Mouse (Mus musculus): Measurements from ENCODE around the gene Rpl22l1. TPM values are rescaled to one million over a fixed set of nuclear protein-coding genes. Genes with fewer than 3 reads are reported as not detected.
"Not testable (repeated sequence)": the region's sequence is repeated elsewhere in the genome, so short reads cannot be mapped to it uniquely, and the experiment has no call there.

Gene Rpl22l1
- polyA plus RNA-seq (2016; fragmentation: Nextera tagmentation; extraction: Ambion mirVana) = 480 and 481 TPM in 2 replicates

DNA sequence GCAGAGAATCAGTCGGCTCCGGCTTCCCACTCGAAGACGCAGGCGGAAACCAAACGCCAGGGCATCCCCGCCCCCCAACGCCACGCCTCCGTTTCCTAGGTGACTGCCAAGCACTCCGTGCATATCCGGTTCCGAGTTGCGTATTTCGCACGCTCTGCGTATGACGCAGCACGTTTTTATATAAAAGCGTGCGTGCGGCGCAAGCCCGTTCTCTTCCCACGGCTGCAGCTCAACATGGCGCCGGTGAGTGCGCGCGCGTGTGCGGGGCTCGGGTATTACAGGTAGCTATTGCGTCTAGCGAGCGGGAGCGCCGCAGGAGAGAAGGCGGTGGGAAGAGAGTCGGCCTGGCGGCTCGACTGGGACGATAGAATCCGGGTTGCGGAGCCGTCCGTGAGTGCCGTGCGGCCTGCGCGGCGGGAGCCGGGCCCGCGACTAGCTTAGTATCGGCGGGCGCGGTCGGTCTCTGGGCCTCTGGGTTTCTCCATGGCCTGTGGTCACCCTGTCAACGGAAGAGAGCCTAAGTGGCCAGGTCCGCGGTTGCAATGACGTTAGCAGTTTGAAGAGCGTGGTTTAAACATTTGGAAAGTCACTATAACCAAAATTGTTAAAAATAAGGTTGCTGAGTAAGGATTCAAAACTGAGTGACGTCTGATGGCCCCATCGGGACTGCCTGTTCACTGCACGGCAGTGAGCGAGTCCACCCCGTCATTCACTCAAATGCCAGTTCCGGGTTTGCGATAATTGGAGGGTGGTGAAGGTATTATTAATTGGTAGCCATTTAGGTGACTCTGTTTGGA is at the start of gene Rpl22l1:
Rpl22l1 (plus strand) TSS at position 136 of the 797 bp plus-strand sequence.
- Histone ChIP-seq H3K9me3 (no peaks in the 10 kb centered on the region), H3K4me2 (peak within 1 kb of the TSS; percentile 70), H3K4me1 (replicated peaks) (peaks cover 14% of the 10 kb centered on the region), H3K27me3 (no peaks in the 10 kb centered on the region), H3K36me3 (peaks cover 26% of the 10 kb centered on the region), H3K4me3 (replicated peaks) (peak within 1 kb of the TSS; percentile 82), H3K27ac (peak within 1 kb of the TSS; percentile 84), H3K9ac (replicated peaks) (peak within 1 kb of the TSS; percentile 89)
- ATAC-seq (ENCODE audit: insufficient number of reproducible peaks, insufficient read depth, low FRiP score, low TSS enrichment, low read depth) = peak; percentile 98
- WGBS = under 1% methylated on average over 72 of the region's 72 CpGs

DNA sequence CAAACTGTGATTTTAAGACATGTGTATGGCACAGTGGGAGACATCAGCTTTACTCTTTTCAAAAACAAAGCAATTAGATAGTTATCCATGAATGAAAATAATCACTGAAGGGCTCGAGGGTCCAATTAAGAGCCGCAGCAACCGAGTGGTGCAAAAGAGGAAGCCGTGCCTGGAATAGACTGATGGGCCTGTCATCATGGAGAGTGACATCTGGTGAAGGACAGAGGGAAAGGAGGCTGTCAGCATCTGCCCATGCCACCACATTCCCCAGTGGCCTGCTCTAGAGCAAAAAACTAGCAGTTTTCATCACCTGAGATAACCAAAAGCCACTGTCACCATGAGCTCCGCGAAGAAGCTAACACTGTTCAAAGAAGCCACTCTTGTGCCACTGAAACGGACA is 49.8 kb upstream of the Rpl22l1 start:
- no peaks in the 10 kb centered on the region for H3K27me3 ChIP-seq
- H3K9me3 ChIP-seq = no peaks in the 10 kb centered on the region
- H3K36me3 ChIP-seq = no peaks in the 10 kb centered on the region
- no peak overlapping the region for H3K9ac ChIP-seq (replicated peaks)
- H3K4me3 ChIP-seq (replicated peaks) = no peak overlapping the region
- H3K4me2 ChIP-seq = no peak overlapping the region
- 76% methylated on average over 7 of the region's 7 CpGs for WGBS
- ATAC-seq (ENCODE audit: insufficient number of reproducible peaks, insufficient read depth, low FRiP score, low TSS enrichment, low read depth) = no peak
- H3K4me1 ChIP-seq (replicated peaks) = no peaks in the 10 kb centered on the region
- H3K27ac ChIP-seq = no peak overlapping the region

DNA sequence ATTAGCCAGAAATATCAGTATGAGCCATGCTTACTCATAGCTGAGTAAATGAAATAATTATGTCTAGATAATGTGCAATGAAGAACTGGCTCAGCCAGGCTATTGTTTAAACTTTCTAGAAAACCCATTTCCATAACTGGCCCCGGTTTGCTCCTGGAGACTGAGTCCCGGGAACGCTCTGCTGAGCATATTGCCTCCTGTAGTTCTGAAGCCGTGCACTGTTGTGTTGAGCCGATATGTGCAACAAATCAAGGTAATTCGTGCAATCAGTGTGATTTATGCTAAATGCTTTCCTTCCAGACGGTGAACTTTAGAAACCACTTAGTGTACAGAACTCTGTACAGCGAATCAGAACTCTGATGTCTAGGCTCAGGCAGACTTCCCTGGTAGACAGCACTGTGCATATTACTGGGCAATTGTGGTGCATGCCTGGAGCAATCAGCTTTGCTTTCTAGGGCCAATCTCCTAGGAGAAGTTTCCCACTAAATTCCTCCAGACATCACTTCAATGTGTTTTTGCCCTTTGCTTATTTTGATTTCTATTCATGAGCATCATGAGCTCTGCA is 43.9 kb upstream of the Rpl22l1 start:
- H3K27ac ChIP-seq = no peak overlapping the region
- H3K4me3 ChIP-seq (replicated peaks) = no peak overlapping the region
- H3K36me3 ChIP-seq = no peaks in the 10 kb centered on the region
- ATAC-seq (ENCODE audit: insufficient number of reproducible peaks, insufficient read depth, low FRiP score, low TSS enrichment, low read depth) = no peak
- no peak overlapping the region for H3K4me2 ChIP-seq
- WGBS = 51% methylated on average over 8 of the region's 8 CpGs
- no peak overlapping the region for H3K9ac ChIP-seq (replicated peaks)
- H3K27me3 ChIP-seq = no peaks in the 10 kb centered on the region
- H3K4me1 ChIP-seq (replicated peaks) = no peaks in the 10 kb centered on the region
- no peaks in the 10 kb centered on the region for H3K9me3 ChIP-seq

DNA sequence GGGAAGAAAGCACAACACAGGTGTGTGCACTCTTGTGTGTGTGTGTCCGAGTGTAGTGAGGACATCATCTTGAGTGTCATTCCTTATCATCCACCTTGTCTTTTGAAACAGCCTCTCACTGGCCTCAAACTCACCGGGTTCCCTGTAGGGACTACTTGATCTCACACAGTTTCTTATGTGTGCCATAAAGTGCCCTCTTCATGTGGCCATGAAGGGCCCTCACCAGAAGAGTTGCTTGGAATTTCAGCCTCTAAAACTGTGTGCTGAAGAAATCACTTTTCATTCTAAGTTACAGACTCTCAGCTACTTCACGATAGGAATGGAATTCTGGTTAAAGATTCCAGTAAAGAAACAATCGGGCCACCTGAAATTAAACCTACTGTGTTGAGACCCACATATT is 38.3 kb upstream of the Rpl22l1 start:
- no peaks in the 10 kb centered on the region for H3K4me1 ChIP-seq (replicated peaks)
- no peak for ATAC-seq (ENCODE audit: insufficient number of reproducible peaks, insufficient read depth, low FRiP score, low TSS enrichment, low read depth)

DNA sequence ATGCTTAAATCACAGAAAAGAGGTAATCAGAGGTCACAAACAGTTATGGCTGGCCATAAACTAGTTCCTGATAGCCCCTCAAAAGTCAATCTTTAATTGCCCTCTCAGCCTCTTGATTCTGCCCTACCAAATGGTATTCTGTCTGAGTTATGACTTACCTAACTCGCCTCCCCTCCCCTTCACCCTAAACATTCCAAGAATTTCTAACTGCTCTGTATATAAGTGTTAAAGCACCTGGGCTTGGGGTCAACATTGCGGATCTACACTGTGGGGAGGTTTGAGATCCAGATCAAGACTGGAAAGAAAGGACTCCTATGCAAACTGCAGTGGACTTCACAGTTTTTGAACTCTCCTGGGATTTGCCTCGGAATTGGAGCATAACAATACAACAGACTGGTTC is 37.0 kb upstream of the Rpl22l1 start:
- H3K27ac ChIP-seq = no peak overlapping the region
- H3K36me3 ChIP-seq = no peaks in the 10 kb centered on the region
- H3K4me1 ChIP-seq (replicated peaks) = no peaks in the 10 kb centered on the region
- no peak overlapping the region for H3K4me3 ChIP-seq (replicated peaks)
- no peaks in the 10 kb centered on the region for H3K27me3 ChIP-seq
- no peak overlapping the region for H3K9ac ChIP-seq (replicated peaks)
- H3K4me2 ChIP-seq = no peak overlapping the region
- ATAC-seq (ENCODE audit: insufficient number of reproducible peaks, insufficient read depth, low FRiP score, low TSS enrichment, low read depth) = no peak
- H3K9me3 ChIP-seq = 0 out of 2 replicates have a peak, but pooled peaks cover 6% of the 10 kb centered on the region
- 49% methylated on average over 3 of the region's 3 CpGs for WGBS

More for the DNA sequence above, 38.3 kb upstream of the Rpl22l1 start:
- H3K4me3 ChIP-seq (replicated peaks) = no peak overlapping the region
- H3K36me3 ChIP-seq = no peaks in the 10 kb centered on the region
- H3K4me2 ChIP-seq = no peak overlapping the region
- H3K27ac ChIP-seq = no peak overlapping the region
- 90% methylated on average over 4 of the region's 4 CpGs for WGBS
- H3K27me3 ChIP-seq = no peaks in the 10 kb centered on the region
- no peak overlapping the region for H3K9ac ChIP-seq (replicated peaks)
- H3K9me3 ChIP-seq = 0 out of 2 replicates have a peak, but pooled peaks cover 3% of the 10 kb centered on the region

DNA sequence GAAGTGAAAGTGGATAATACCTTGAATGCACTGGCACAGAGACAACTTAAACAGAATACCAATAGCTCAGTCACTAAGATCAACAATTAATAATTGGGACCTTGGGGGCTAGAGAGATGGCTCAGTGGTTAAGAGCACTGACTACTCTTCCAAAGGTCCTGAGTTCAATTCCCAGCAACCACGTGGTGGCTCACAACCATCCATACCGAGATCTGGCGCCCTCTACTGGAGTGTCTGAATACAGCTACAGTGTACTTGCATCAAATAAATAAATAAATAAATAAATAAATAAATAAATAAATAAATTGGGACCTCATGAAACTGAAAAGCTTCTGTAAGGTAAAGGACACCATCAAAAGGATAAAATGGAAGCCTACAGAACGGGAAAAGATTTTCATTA is 32.3 kb upstream of the Rpl22l1 start:
- not testable (repeated sequence) for H3K9me3 ChIP-seq; H3K4me3 ChIP-seq (replicated peaks); ATAC-seq (ENCODE audit: insufficient number of reproducible peaks, insufficient read depth, low FRiP score, low TSS enrichment, low read depth); H3K9ac ChIP-seq (replicated peaks); H3K27ac ChIP-seq; H3K36me3 ChIP-seq; H3K4me2 ChIP-seq; H3K4me1 ChIP-seq (replicated peaks); H3K27me3 ChIP-seq
- WGBS = 62% methylated on average over 4 of the region's 4 CpGs

DNA sequence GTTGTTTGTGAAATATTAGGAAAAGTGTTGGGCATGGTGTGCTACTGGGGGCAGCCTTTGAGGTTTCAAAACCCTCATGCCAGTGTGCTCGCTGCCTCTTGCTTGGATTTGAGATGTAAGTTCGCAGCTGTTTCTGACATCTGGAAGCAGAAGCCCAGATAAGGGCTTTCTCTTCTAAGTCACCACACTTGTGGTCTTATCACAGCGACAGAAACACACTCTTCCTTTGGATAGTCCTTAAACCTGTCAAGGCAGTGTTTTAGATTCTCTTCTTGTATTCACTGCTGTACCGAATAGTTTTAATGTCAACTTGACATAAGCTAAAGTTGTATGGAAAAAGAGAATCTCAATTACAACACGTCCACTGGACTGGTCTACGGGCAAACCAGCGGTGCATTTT is 29.9 kb upstream of the Rpl22l1 start:
- ATAC-seq (ENCODE audit: insufficient number of reproducible peaks, insufficient read depth, low FRiP score, low TSS enrichment, low read depth) = no peak
- Histone ChIP-seq H3K4me2 (no peak overlapping the region), H3K4me3 (replicated peaks) (no peak overlapping the region), H3K36me3 (no peaks in the 10 kb centered on the region), H3K27ac (no peak overlapping the region), H3K9ac (replicated peaks) (no peak overlapping the region), H3K4me1 (replicated peaks) (no peaks in the 10 kb centered on the region), H3K9me3 (0 out of 2 replicates have a peak, but pooled peaks cover 4% of the 10 kb centered on the region), H3K27me3 (no peaks in the 10 kb centered on the region)
- 90% methylated on average over 7 of the region's 7 CpGs for WGBS

DNA sequence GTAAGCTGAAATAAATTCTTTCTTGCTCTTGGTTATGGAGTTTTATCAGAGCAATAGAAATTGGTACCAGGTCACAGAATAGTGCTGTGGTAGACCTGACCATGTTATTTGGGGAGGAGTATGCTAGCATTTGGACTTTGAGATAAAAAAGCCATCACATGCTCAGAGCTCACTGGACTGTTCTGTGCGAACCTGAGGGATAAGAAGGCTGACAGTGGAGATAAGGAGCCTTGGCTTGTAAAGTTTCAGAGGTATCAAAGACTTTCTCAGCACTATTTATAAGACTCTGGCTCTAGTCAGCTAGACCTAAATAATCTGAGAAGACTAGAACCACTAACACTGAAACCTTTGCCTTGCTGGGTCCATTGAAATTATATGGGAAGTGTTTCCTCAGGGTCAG is 29.3 kb upstream of the Rpl22l1 start:
- Histone ChIP-seq H3K9ac (replicated peaks) (no peak overlapping the region), H3K27me3 (no peaks in the 10 kb centered on the region), H3K36me3 (no peaks in the 10 kb centered on the region), H3K4me2 (no peak overlapping the region), H3K9me3 (0 out of 2 replicates have a peak, but pooled peaks cover 4% of the 10 kb centered on the region), H3K4me3 (replicated peaks) (no peak overlapping the region), H3K4me1 (replicated peaks) (no peaks in the 10 kb centered on the region; the same call in 1 of the 2 replicates), H3K27ac (no peak overlapping the region)
- 74% methylated on average over 1 of the region's 1 CpGs for WGBS
- no peak for ATAC-seq (ENCODE audit: insufficient number of reproducible peaks, insufficient read depth, low FRiP score, low TSS enrichment, low read depth)

DNA sequence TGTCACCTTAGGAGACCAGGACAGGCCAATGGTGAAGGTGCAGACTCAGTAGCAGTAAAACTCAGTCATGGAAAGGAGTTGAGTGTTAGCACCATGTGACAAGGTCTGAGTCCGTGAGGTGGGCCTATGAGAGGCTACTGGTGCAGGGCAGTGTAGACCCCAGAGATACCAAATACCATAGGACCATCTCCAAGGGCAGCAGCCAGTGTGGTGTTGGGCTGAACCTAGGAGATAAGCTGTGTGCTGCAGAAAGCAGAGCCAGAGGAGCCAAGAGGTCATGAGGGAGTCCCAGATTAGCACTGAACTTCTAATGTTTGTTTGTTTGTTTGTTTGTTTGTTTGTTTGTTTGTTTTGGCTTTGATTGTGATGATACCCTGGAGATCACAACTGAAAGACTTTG is 28.7 kb upstream of the Rpl22l1 start:
- Histone ChIP-seq H3K27ac (no peak overlapping the region), H3K36me3 (no peaks in the 10 kb centered on the region), H3K9ac (replicated peaks) (no peak overlapping the region), H3K9me3 (0 out of 2 replicates have a peak, but pooled peaks cover 4% of the 10 kb centered on the region), H3K4me2 (no peak overlapping the region), H3K4me3 (replicated peaks) (no peak overlapping the region), H3K27me3 (no peaks in the 10 kb centered on the region), H3K4me1 (replicated peaks) (no peaks in the 10 kb centered on the region; the same call in 1 of the 2 replicates)
- WGBS = 91% methylated on average over 1 of the region's 1 CpGs
- no peak for ATAC-seq (ENCODE audit: insufficient number of reproducible peaks, insufficient read depth, low FRiP score, low TSS enrichment, low read depth)

DNA sequence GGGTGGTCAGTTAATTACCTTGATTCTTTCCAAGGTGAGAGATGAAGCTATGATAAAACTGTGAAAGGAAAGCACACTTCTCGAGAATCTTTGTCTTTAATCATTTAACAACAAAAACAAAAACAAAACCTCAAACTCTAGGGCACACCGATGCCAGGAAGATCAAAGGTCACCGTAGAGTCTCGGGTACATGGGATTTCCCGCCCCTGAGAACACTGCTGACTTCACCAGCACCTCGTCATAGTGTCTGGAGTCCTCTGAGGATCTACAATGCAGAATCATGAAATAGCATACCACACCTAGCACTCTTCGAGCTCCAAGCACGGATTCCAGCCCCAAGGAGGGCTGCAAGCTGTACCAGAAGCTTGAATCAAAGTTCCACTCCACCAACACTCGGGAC is 24.7 kb upstream of the Rpl22l1 start:
- peak; percentile 33; the same call in 1 of the 2 replicates for ATAC-seq (ENCODE audit: insufficient number of reproducible peaks, insufficient read depth, low FRiP score, low TSS enrichment, low read depth)
- no peaks in the 10 kb centered on the region for H3K27me3 ChIP-seq
- 74% methylated on average over 9 of the region's 9 CpGs for WGBS
- peak overlapping the region; percentile 82 for H3K4me3 ChIP-seq (replicated peaks)
- H3K9ac ChIP-seq (replicated peaks) = no peak overlapping the region
- H3K4me1 ChIP-seq (replicated peaks) = peaks cover 5% of the 10 kb centered on the region
- H3K9me3 ChIP-seq = no peaks in the 10 kb centered on the region
- H3K27ac ChIP-seq = no peak overlapping the region
- no peaks in the 10 kb centered on the region for H3K36me3 ChIP-seq
- peak overlapping the region; percentile 93 for H3K4me2 ChIP-seq

DNA sequence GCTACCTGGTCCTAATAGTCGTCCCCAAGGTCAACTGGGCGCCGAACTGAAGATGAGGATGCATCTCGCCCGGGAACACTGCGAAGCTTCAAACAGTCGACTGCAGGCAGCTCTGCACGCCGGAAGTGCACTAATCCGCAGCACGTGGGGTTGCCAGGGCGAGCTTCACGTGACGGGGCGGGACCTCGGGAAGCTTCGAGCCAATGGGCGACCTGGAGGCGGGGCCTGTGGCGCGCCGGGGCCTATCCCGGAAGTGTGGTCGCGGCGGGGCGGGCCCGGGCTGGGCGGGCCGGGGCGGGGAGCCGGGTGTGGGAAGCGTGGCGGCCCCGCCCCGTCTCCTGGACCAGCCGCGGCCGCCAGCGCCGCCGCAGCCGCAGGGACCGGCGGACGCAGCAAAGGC is 24.2 kb upstream of the Rpl22l1 start, which contains the start of gene Eif5a2:
Eif5a2 (plus strand) TSS at position 283 of the 400 bp plus-strand sequence.
- H3K4me3 ChIP-seq (replicated peaks) = peak within 1 kb of the TSS; percentile 82
- peaks cover 5% of the 10 kb centered on the region for H3K4me1 ChIP-seq (replicated peaks)
- peak within 1 kb of the TSS; percentile 83 for H3K9ac ChIP-seq (replicated peaks)
- no peak within 1 kb of the TSS for H3K27ac ChIP-seq
- no peaks in the 10 kb centered on the region for H3K36me3 ChIP-seq
- no peaks in the 10 kb centered on the region for H3K9me3 ChIP-seq
- WGBS = 3% methylated on average over 42 of the region's 46 CpGs
- peak within 1 kb of the TSS; percentile 93 for H3K4me2 ChIP-seq
- no peaks in the 10 kb centered on the region for H3K27me3 ChIP-seq
- ATAC-seq (ENCODE audit: insufficient number of reproducible peaks, insufficient read depth, low FRiP score, low TSS enrichment, low read depth) = peak; percentile 98
